Mouse (Mus musculus) erythroblast, embryonic 14.5 days (primary cell): ENCODE data around the gene Fam222a. TPM values are rescaled to one million over a fixed set of nuclear protein-coding genes. Genes with fewer than 3 reads are reported as not detected.
A peak's percentile ranks its signal among the peaks of the same experiment; 100 is the strongest.

Source experiments
- H3K27me3 ChIP-seq: 2 replicates; pipeline ENCODE4 v1.6.1; 2012; ENCODE audit warnings: inconsistent platforms; ENCODE audit not compliant: control insufficient read depth
- H3K36me3 ChIP-seq: 2 replicates; pipeline ENCODE4 v1.6.1; 2012; ENCODE audit warnings: mild to moderate bottlenecking, inconsistent platforms; ENCODE audit not compliant: control insufficient read depth
- H3K4me1 ChIP-seq: 2 replicates; pipeline ENCODE4 v1.6.1; 2012; ENCODE audit warnings: inconsistent platforms; ENCODE audit not compliant: control insufficient read depth
- H3K4me3 ChIP-seq: replicated peaks from 2 replicates; pipeline ENCODE3; 2012; ENCODE audit warnings: moderate library complexity, mild to moderate bottlenecking, inconsistent platforms
- H3K9me3 ChIP-seq: 2 replicates; pipeline ENCODE4 v1.6.1; 2012; ENCODE audit warnings: low read length, inconsistent platforms, mixed read lengths; ENCODE audit not compliant: control insufficient read depth
- GATA1 ChIP-seq: IDR thresholded peaks from 2 replicates; pipeline ENCODE4 v1.6.1; 2012; ENCODE audit warnings: low read length, inconsistent platforms, mixed read lengths
- TAL1 ChIP-seq: IDR thresholded peaks from 3 replicates; pipeline ENCODE4 v1.6.1; 2012; ENCODE audit warnings: low read length, inconsistent platforms, mixed read lengths
- polyA plus RNA-seq: library from polyadenylated mRNA; stranded (reverse); fragments of >175 nt; gene quantifications from 2 replicates; pipeline ENCODE4 v1.2.3, GENCODE M21; 2012

The Fam222a gene
- polyA plus RNA-seq, 1 experiment, result 0.16 TPM

GRCm38 (mm10) chr5:114568818-114569217 is 1.0 kb downstream of the Fam222a start:
- H3K27me3 ChIP-seq, result peaks cover 89% of the 10 kb centered on the region

DNA sequence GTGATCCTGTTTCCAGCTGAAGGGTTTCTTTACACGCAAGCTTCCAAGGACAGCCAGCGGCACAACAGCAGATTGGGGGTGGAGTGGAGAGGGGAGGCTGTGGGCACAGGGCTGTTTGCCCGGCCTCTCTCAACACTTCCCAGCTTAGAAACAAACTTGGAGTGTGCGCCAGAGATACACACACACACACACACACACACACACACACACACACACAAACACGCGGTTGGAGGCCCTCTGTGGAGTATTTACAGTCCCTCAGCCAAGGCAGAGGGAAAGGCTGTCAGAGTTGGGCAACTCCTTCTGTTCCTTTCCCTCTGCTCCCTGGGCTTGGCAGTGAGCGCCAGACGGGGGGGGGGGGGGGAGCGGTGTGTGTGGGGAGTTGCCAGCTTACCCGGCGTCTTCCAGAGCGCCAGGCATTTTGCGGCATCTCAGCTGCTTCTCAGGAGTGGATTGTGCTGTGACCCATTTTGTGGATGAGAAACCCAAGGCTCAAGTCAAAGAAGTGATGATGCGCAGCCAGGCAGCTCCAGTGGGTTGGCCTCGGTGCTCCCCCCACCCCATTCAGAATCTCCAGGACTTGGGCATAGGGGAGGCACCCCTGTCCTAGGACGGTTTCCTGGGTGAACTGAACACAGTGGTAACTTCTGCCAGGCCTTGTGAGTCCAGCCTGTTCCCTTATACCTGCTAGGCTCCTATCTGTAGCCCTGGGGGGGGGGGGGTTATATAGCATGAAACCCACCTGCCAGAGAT is 2.3 kb downstream of the Fam222a start:
- Histone ChIP-seq H3K4me3 (no peak overlapping the region), H3K4me1 (peaks cover 23% of the 10 kb centered on the region)
- TF ChIP-seq GATA1 (no peak), TAL1 (no peak)

More at GRCm38 (mm10) chr5:114568818-114569217, 1.0 kb downstream of the Fam222a start:
- Histone ChIP-seq H3K36me3 (no peaks in the 10 kb centered on the region), H3K4me3 (peak overlapping the region; percentile 37), H3K9me3 (peaks cover 8% of the 10 kb centered on the region), H3K4me1 (peaks cover 24% of the 10 kb centered on the region)
- TF ChIP-seq TAL1, result no peak
- no peak for TF ChIP-seq GATA1

DNA sequence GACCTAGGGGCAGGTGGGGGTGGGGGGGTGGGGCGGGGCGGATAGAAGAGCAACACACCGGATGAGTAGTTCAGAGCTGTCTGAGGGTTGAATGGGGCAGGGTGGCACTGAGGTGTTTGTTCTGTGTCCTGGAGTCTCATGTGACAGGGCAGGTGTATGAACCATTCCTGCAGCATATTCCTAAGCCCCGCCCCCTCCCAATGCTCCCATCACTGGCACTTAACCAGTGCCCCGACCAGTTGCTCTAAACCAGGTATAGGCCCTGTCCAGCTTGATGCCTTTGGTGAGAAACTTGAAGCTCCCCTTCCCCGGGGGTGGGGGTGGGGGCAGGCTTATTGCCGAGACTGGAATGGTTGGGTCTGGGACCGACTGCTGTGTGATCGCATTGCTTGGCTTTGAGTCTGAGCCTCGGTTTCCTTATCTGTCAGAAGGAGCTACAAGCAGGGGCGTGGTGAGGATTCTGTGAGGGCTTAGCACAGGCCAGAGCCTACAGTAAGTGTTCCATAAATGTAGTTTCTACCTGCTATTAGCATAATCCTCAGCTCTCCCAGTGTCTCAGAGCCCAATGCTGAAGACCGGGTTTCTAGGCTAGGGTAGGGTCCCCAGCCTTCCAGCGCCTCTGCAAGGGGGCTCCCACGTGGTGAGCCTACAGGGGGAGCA is 3.1 kb downstream of the Fam222a start:
- H3K27me3 ChIP-seq, result peaks cover 74% of the 10 kb centered on the region
- H3K4me3 ChIP-seq, result no peak overlapping the region

More for the DNA sequence above, 2.3 kb downstream of the Fam222a start:
- H3K9me3 ChIP-seq, result peaks cover 4% of the 10 kb centered on the region; the same call in 1 of the 2 replicates
- H3K27me3 ChIP-seq, result peaks cover 82% of the 10 kb centered on the region
- no peaks in the 10 kb centered on the region for H3K36me3 ChIP-seq

DNA sequence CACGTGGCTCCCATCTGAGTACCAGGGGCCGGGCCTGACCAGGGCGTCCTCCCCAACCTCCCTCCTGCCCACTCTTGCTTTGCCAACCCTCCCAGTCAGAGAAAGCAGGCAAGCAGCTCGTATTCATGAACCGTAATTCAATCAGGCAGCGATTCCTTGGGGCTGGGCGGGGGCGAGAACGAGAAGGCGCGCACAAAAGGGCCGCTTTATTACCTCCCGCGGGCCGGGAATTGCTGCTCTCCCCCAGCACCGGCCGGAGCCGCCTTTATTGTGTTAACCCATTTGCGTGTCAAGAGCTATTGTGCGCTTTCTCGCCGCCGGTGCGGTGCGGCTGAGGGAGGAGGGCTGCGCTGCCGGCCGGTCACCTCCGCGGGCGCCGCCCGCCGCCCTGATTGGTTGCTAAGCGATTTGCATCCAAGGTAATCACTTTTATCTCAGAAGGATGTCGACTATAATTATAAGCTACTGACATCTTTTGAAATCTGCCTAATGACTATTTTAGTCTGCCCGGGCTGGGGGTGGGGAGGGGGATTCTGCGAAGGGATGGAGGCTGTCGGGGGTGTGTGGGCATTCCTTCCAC is 3.7 kb downstream of the Fam222a start:
- Histone ChIP-seq H3K36me3 (no peaks in the 10 kb centered on the region), H3K4me3 (no peak overlapping the region), H3K9me3 (peaks cover 4% of the 10 kb centered on the region; the same call in 1 of the 2 replicates), H3K27me3 (peaks cover 68% of the 10 kb centered on the region), H3K4me1 (peaks cover 18% of the 10 kb centered on the region)
- TF ChIP-seq TAL1 (no peak), GATA1 (no peak)

More for the DNA sequence above, 3.1 kb downstream of the Fam222a start:
- TF ChIP-seq TAL1 (no peak), GATA1 (no peak)
- peaks cover 4% of the 10 kb centered on the region; the same call in 1 of the 2 replicates for H3K9me3 ChIP-seq
- H3K4me1 ChIP-seq, result peaks cover 18% of the 10 kb centered on the region
- H3K36me3 ChIP-seq, result no peaks in the 10 kb centered on the region

GRCm38 (mm10) chr5:114572997-114573396 is 5.2 kb downstream of the Fam222a start:
- peaks cover 53% of the 10 kb centered on the region for H3K27me3 ChIP-seq
- H3K36me3 ChIP-seq, result no peaks in the 10 kb centered on the region
- no peak overlapping the region for H3K4me3 ChIP-seq
- no peak for TF ChIP-seq GATA1
- peaks cover 2% of the 10 kb centered on the region; the same call in 1 of the 2 replicates for H3K9me3 ChIP-seq
- H3K4me1 ChIP-seq, result peaks cover 6% of the 10 kb centered on the region

DNA sequence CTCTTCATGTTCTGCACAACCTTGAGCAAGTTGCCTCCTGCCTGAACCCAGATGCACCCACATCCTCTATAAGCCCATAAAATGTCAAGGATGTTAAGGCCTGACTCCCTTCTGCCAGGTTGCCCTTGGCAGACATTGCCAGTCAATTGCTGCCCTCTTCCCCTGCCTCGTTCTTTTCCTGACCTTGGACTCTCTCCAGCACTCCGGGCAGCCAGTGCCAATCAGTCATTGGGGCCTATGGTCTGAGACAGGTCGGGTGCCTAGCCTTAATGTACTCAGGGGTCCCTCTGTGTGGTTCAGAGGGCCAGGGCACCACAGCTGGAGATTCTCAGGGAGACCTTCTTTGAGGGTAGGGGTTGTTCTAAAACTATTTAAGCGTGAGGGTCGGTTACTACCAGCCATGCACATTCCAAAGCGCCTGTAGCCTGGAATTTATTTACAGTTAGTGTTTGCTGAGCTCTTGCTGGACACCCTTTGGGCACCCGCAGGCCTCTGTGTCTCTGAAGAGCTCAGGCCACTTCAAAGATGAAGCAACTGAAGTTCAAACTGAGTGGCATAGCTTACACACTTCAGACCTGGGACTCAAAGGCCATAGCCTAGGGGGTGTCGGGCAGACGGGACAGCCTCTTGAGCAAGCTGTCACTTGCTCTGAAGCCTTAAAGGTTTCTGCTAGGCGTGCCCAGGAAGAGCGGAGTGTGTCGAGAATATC is 6.3 kb downstream of the Fam222a start:
- H3K4me1 ChIP-seq, result no peaks in the 10 kb centered on the region
- no peaks in the 10 kb centered on the region for H3K36me3 ChIP-seq
- H3K27me3 ChIP-seq, result peaks cover 43% of the 10 kb centered on the region
- H3K9me3 ChIP-seq, result no peaks in the 10 kb centered on the region; the same call in 1 of the 2 replicates
- no peak overlapping the region for H3K4me3 ChIP-seq
- no peak for TF ChIP-seq GATA1
- TF ChIP-seq TAL1, result no peak

GRCm38 (mm10) chr5:114575010-114575409 is 7.2 kb downstream of the Fam222a start:
- peaks cover 33% of the 10 kb centered on the region for H3K27me3 ChIP-seq
- H3K36me3 ChIP-seq, result no peaks in the 10 kb centered on the region
- H3K4me1 ChIP-seq, result no peaks in the 10 kb centered on the region
- H3K9me3 ChIP-seq, result no peaks in the 10 kb centered on the region; the same call in 1 of the 2 replicates
- H3K4me3 ChIP-seq, result no peak overlapping the region
- TF ChIP-seq TAL1 (no peak), GATA1 (no peak)

DNA sequence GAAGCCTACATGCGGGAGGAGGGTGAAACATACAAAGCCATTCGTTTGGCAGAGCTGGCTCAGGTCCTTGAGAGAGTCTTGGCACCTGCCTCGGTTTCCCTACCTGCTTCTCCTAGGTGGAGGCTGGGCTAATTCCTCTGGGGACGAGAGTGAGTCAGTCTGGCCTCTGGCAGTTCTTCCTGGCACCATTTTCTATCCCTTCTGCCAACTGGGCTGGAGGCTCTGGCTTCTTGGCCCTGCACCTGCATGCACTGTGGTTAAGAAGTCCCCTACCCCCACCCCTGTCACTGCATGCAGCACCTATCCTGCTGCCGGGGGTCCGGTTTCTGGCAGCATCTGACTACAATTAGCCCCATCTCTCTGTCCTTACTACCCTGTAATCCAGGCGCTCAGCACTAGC is 7.7 kb downstream of the Fam222a start:
- Histone ChIP-seq H3K9me3 (no peaks in the 10 kb centered on the region; the same call in 1 of the 2 replicates), H3K4me1 (no peaks in the 10 kb centered on the region), H3K27me3 (peaks cover 28% of the 10 kb centered on the region), H3K4me3 (no peak overlapping the region), H3K36me3 (no peaks in the 10 kb centered on the region)
- no peak for TF ChIP-seq TAL1
- no peak for TF ChIP-seq GATA1
